Mouse (Mus musculus) frontal cortex, adult (tissue): ENCODE results near the gene Phf23.
"Not testable (repeated sequence)": the region's sequence is repeated elsewhere in the genome, so short reads cannot be mapped to it uniquely, and the experiment has no call there.

ENCODE experiments used
- ATAC-seq: cut with Nextera tagmentation; 2 replicates; pipeline ENCODE4 v1.9.2; 2017; ENCODE audit warnings: mild to moderate bottlenecking, moderate library complexity, mixed read lengths; ENCODE audit not compliant: low TSS enrichment

Gene Phf23

DNA sequence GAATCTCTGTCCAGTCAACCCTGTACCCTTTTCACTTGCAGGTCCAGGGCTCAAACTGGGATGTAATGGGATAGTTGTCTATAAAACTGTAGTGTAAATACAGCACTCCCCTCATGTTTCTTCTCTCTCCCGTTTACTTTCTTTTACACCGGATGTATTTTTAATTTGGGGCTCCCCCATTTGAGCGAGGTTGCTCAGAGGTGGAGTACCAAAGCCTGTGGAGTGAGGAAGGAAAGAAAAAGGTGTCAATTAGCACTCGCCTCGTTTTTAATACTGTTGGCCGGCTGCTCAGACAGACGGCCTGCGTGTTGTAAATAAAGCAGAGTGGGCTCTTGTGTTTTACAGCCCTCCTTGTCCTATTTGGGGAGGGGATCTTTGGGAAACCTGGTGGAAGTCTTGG, 4.1 kb downstream of the Phf23 start:
- ATAC-seq: no peak

DNA sequence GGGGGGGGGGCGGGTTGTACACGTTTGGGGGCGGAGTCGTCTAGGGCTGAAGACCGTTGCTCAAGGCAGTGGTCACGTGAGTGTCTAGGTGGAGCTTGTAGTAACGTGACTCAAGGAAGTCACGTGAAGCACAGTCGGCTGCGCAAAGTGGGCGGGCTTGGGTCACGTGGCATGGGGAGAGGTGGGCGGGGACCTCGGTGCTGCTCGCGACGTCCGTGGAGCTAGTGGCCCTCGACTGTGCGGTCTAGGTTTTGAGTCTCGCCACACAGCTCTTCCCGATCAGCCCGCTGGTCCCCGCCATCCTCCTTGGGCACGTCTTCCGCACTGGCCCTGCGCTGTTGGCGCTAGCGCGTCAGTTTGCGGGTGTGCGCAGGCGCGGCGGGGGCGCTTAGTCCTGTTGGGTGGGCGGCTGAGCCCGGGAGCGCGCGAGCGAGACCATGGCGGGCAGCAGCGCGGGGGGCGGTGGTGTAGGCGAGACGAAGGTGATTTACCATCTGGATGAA, 4.9 kb downstream of the Phf23 start, which contains the start of gene Dvl2:
Gene Dvl2 (plus strand): TSS at position 200 of the 503 bp plus-strand sequence.
- peak; percentile 45 for ATAC-seq

DNA sequence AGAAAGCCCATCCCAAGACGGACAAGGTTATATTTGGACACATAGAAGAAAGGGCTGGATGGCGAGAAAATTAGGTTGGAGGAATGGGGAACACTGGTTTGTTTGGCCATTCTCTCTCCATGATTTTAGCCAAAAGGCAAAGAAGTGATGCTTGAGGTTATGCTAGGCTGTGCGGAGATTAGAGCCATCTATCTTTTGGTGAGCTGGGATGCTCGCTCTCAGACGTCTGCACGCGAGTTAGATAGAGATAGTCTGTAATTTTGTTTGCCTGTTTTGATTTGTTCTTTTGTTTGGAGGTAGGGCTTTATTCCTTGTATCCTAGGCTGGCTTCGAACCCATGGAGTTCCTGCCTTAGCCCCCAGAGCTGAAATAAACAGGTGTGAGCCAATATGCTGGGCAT, 5.6 kb downstream of the Phf23 start:
- no peak for ATAC-seq

DNA sequence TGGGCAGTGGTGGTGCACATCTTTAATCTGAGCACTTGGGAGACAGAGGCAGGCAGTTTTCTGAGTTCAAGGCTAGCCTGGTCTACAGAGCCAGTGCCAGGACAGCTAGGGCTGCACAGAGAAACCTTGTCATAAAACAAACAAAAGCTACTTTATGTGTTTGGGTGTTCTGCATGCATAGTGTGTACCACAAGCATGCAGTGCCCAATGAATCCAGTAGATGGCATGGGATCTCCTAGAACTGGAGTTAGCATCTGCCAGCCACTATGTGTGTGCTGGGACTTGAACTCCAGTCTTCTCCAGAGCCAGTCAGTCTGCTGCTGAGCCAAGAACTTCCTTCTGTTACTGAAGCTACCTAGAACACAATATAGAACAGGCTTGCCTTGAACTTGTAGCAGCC, 6.3 kb downstream of the Phf23 start:
- ATAC-seq: no peak

GRCm38 (mm10) chr11:70002471-70002870, 6.9 kb downstream of the Phf23 start:
- no peak for ATAC-seq

DNA sequence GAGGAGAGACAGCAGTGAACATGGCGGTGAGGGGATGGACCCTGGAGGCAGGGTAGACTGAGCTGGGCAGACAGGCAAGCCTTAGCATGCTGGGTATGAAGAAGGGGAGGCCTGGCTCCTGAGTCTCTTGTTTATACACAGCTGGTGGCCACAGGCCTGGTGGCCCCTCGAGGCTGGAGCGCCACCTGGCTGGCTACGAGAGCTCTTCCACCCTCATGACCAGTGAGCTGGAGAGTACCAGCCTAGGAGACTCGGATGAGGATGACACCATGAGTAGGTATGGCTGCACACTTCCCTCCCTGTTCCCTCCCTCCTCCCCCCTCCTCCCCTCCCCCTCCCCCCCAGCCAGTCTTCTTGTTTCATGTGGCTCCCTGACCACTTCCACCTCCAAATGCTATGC, 9.9 kb downstream of the Phf23 start:
- ATAC-seq: no peak

GRCm38 (mm10) chr11:70010033-70010432, 14.5 kb downstream of the Phf23 start:
- no peak for ATAC-seq

DNA sequence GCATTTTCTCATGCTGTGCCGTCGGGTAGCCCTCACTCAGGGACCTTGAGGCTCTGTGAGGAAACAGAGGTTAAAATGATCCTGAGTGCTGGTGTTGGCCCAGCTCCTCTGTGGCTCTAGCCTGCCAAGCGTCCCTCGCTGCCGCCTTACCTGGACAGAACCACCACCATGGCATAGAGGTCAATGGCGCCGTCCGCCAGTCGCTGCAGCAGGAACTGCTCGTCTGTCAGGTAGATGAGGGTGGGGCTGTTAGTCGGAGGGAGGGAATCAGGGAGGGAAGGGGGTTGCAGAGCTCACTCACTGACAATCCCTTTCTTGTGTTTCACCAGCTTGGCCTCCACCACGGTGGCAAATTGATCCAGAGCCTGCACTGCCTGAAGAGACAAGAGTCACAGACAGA, 15.0 kb downstream of the Phf23 start:
- no peak for ATAC-seq

- no peak for ATAC-seq
Measured at GRCm38 (mm10) chr11:70010961-70011360, 15.4 kb downstream of the Phf23 start.

DNA sequence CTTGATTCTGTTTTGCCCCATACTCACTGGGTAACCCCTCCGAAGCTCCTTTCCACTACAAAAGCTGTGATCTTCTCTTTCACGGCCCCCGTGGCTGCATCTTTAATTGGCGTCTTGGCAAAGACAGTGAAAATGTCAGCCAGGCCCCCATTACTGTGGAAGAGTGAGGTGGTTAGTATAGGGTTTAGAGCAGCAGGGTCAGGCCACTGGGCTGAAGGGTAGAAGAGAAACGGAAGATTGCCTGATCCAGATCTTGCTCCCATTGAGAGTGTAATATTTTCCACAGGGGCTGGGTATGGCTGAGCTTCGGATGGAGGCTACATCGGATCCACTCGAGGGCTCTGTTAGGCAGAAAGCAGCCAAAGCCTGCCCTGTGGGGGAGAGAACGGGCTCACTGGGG, 17.4 kb downstream of the Phf23 start:
- no peak for ATAC-seq

DNA sequence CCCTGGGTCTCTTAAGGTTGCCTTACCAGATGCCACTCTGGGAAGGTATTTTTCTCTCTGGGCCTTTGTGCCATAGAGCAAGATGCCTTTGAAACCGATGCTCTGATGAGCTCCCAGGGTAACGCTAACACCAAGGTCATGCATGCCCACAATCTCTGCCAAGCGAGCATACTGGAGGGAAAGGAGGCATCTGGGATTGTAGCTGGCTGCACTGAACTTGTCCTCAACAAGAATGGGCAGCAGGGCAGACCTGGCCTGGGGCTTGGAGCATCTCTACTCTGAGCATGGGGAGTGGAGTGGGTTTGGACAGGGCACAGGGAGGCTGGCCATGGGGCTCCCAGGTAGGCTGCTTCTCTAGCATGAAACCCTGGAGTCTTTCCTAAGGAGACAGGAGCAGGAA, 17.8 kb downstream of the Phf23 start:
- ATAC-seq: no peak

GRCm38 (mm10) chr11:70014051-70014450, 18.5 kb downstream of the Phf23 start:
- ATAC-seq: no peak

DNA sequence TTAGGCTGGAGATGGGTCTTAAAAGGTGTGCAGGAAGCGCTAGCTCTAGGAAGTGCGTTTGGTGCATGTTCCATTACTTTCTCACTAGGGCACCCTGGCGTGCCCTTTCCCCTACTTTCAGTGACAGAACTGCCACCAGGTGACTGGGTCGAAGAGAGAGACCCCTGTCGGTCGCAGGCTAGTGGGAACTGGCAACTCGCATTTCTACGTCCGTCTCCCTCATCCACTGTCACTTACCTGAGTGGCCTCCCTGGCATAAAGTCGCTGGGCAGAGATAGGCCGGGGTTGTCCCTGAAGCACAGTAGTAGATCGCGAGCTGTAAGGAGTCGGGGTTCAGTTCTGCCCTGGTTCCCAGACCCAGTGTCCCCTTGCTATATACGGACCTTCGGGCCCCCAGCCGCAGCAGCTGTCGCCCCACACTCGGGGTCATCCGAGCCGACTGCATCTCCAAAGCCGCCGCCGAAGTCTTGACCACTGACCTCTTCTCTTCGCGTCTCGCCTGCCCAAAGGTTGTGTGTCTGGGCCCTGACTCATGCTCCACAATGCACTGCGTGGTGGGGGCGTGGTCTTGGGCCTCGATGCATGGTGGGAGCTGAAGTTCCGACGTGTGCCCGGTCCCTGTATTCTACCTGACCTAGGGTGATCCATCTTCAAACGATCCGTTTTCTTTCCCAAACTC, 19.4 kb downstream of the Phf23 start, which contains the start of gene Acadvl:
Gene Acadvl (minus strand): TSS at position 532 of the 679 bp plus-strand sequence.
- ATAC-seq: peak; percentile 78

DNA sequence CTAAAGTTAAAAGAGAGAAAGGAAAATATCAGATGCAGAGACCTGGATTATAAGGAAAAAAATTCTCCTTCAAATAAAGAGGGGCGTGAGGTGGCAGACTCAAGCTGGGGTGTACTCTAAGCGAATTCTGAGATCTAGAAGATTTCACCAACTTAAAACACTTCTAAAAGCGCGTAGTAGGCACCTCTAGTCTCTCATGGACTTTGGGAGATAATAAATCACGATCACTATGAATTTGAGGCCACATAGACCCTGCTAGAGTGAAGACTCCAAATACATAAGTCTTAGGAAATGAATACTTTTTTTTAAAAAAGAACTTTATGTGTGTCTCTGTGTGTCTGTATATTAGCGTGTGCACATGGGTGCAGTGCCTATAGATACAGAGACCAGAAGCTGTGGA, 20.1 kb downstream of the Phf23 start:
- no peak for ATAC-seq

DNA sequence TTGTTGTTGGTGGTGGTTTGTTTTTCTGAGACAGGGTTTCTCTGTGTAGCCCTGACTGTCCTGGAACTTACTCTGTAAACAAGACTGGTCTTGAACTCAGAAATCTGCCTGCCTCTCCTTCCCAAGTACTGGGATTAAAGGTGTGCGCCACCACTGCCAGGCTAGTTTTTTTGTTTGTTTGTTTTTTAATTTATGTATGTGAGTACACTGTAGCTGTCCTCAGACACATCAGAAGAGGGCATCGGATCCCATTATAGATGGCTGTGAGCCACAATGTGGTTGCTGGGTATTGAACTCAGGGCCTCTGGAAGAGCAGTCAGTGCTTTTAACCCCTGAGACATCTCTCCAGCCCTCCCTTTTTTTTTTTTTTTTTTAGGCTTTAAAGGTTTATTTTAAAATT, 20.6 kb downstream of the Phf23 start:
- not testable (repeated sequence) for ATAC-seq

DNA sequence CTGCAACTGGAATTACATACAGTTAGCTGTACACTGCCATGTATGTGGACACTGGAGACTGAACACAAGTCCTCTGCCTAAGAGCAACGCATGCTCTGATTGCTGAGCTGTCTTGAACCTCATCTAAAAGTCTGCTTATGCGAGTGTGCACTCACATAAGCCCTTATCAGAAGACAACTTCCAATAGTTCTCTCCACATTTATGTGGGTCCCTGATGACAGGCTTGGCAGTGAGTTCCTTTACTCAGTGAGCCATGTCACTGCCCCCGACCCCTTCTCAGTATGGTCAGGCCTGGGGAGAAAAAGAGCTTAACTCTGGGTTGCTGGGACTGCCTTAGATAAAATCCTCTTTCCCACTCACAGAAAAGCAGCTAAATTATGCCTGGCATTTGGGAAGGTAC, 21.1 kb downstream of the Phf23 start, which contains the start of gene Dlg4:
Gene Dlg4 (plus strand): TSS at position 274 of the 400 bp plus-strand sequence.
- ATAC-seq: no peak

GRCm38 (mm10) chr11:70017199-70017767, 21.7 kb downstream of the Phf23 start:
- ATAC-seq: no peak

DNA sequence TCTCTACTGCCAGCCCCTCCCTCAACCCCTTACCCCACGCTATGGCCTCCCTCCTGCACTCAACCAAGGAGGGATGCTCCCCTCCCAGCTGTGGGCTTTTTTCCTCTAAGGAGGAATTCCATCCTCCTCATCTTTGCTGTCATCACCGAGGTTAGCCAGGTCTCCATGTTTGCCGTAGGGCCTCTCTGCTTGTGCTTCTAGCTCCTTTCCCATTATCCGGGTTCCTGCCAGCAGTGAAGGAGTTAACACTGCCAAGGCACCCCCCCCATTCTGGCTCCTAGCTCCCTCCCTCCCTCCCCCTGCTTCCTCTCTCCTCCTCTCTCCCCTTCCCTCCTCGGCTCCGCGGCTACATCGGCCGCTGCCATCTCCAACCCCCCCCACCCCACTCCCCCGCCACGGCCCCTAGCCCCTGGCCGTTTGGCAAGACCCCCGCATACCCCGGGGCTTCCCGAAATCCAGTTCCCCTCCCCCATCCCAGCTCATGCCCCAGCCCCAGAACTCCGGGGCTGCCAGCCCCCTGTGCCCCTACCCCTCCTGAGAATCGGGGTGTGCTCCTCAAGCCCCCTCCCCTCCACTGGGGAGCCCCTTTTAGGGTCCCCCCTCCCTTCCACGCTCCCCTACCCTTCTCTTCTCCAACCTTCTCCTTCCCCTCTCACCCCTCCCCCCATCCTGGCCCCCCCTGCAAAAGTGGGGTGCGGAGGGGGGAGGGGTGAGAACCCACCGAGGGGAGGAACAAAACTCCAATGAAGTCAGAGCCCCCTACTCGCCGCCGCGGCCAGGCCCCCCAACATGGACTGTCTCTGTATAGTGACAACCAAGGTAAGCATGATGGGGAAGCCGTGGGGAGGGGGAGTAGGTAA, 22.8 kb downstream of the Phf23 start:
- no peak; the same call in 1 of the 2 replicates for ATAC-seq

DNA sequence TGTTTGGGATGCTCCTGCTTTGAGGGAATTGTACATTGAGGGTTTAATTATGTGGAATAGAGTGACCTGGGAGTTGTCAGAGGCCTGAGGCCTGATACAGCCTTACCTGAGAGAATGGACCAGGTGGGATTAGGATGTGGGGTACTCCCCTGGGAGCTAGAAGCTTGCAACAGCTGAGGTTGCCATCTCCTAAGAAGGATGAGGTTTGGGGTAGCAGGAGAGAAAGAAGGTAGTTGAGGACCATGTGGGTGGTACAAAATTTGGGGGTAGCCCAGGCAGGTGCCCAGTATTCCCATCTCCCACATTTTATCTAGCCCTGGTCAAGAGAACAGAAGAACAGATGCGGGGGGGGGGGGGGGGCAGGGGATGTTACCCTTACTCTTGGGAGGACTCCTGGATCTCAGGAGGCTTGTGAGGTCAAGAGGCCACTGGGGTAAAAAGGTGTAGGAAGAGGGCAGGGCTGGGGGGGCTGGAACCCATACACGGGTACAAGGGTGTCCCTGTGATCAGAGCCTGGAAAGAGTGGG, 24.0 kb downstream of the Phf23 start:
- no peak for ATAC-seq

GRCm38 (mm10) chr11:70020022-70020631, 24.6 kb downstream of the Phf23 start:
- no peak for ATAC-seq

DNA sequence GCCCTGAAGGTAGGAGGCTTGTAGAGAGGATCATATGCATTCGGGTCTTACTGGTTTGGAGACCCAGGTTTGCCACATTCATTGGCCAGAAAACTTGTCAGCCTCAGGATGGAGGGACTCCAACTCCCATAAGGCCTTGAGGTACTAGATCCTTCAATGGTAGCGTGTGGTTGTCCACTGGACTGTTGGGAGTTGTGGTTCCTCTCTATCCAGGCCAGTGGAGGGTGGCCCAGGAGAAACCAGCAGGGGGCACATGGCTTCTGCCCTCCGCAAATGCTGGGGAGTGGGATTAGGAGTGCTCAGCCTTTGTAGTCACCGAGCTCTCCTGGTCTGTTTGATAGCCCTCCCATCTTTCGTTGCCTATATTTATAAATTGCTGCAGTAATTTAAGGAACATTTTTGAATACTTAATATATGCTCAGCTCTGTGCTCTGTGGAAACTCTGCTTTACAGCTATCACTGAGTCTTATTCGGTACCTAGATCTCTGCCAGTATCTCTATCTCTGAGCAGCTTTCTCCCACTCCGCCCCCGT, 25.2 kb downstream of the Phf23 start:
- ATAC-seq: peak; percentile 59
